Mouse (Mus musculus): ENCODE data around the gene Tfec. TPM values are rescaled to one million over a fixed set of nuclear protein-coding genes. Genes with fewer than 3 reads are reported as not detected.
A peak's percentile ranks its signal among the peaks of the same experiment; 100 is the strongest.

Gene Tfec
- polyA plus RNA-seq (2015; fragmentation: Nextera tagmentation; extraction: Ambion mirVana) = 0.28 and 0.68 TPM in 2 replicates

DNA sequence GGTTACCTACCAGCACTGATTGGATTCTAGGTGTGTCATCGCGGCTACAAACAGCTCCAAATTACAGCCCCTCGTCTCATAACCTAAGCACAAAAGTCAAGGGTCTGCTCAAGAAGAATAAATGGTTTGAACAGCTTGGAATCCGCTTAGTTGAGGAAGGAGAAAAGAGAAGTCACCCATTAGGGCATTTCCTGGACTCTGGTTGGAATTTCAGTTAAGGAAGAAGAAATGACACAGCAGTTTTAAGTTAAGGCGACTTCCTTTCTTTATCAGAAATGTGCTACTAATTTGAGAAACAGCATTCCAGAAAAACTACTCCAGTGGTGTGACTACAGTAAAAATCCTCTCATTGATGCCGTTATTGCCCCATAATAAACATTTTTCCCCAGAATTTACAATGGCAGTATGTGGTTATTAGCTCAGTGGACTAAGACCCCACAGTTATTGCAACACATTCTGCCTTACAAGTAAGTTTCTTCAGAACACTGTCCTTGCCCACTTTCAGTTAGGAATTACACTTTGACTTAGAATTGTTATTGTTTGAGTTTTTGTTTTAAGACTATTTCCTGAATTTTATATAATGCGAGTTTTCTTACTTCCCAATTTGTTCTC is at the start of gene Tfec:
Gene Tfec, minus strand, starts transcription at position 191 of the 612 bp plus-strand sequence.
- Histone ChIP-seq H3K4me1 (no peaks in the 10 kb centered on the region), H3K4me2 (replicated peaks) (no peak within 1 kb of the TSS), H3K9me3 (no peaks in the 10 kb centered on the region), H3K27me3 (no peaks in the 10 kb centered on the region), H3K9ac (replicated peaks) (no peak within 1 kb of the TSS), H3K4me3 (no peak within 1 kb of the TSS), H3K36me3 (no peaks in the 10 kb centered on the region), H3K27ac (replicated peaks) (no peak within 1 kb of the TSS)
- ATAC-seq (replicated peaks) = no peak
- WGBS = 89% methylated on average over 7 of the region's 7 CpGs

DNA sequence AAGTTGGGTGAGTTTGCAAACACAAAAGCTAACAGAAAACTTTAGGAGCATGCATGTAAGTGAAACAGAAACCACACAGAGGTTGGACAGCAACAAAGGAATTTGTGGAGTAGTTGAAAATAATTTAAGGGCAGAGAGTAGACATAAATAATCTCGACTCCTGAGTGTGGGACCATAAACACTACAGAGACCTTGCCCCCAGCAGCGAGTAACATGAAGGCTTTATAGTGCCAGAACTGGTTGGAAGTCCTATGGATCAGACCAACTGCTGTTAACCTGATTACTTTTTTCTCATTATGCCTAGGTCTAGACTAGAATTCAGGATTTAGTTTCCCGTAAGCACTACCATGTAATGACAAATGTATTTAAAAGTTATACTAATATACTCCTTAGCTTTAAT is 49.6 kb upstream of the Tfec start:
- 70% methylated on average over 3 of the region's 3 CpGs for WGBS
- Histone ChIP-seq H3K9me3 (no peaks in the 10 kb centered on the region), H3K27ac (replicated peaks) (no peak overlapping the region), H3K4me3 (no peak overlapping the region), H3K4me2 (replicated peaks) (no peak overlapping the region), H3K4me1 (no peaks in the 10 kb centered on the region), H3K9ac (replicated peaks) (no peak overlapping the region), H3K36me3 (no peaks in the 10 kb centered on the region), H3K27me3 (no peaks in the 10 kb centered on the region)
- ATAC-seq (replicated peaks) = no peak

DNA sequence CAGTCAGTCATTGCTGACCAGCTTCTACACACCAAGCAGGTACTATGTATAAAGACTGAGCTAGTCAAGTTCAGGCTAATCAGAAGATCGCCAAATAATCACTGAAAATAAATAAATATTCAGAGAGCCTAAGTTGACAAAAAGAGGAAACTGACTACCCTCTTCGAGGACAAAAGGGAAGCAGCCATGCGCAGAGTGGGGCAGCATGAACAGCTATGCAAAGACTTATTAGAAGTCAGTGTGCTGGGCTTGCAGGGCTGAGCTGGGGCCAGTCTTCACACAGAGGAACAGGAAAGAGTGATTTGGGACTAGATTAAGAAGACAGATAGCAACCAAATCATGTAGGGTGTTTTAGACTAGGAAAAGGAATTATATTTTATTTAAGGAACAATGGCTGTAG is 45.3 kb upstream of the Tfec start:
- H3K9ac ChIP-seq (replicated peaks) = no peak overlapping the region
- H3K4me1 ChIP-seq = no peaks in the 10 kb centered on the region
- WGBS = 82% methylated on average over 3 of the region's 3 CpGs
- no peaks in the 10 kb centered on the region for H3K9me3 ChIP-seq
- no peak for ATAC-seq (replicated peaks)
- no peak overlapping the region for H3K27ac ChIP-seq (replicated peaks)
- no peaks in the 10 kb centered on the region for H3K27me3 ChIP-seq
- no peaks in the 10 kb centered on the region for H3K36me3 ChIP-seq
- H3K4me3 ChIP-seq = no peak overlapping the region
- H3K4me2 ChIP-seq (replicated peaks) = no peak overlapping the region

DNA sequence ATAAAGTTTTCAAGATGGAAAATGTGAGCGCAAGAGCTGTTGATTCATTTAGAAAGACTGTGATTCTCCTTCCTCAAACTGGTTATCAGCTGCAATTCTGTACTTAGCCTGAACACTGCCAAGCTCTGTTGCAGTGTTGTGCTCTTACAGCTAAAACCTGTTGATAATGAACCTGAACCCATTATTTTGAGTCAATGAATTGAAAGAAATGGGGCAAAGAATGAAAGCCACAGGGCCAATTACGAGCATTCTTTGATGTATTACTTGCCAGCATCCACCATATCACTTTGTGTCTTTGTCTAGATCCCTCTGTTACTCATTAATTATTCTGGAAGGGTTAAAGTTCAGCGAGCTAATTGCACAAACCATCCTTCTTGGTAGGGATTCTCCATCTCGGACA is 44.2 kb upstream of the Tfec start:
- no peaks in the 10 kb centered on the region for H3K4me1 ChIP-seq
- no peak overlapping the region for H3K4me3 ChIP-seq
- no peak overlapping the region for H3K9ac ChIP-seq (replicated peaks)
- H3K4me2 ChIP-seq (replicated peaks) = no peak overlapping the region
- no peaks in the 10 kb centered on the region for H3K36me3 ChIP-seq
- H3K9me3 ChIP-seq = no peaks in the 10 kb centered on the region
- peak; percentile 43; the same call in 1 of the 2 replicates for ATAC-seq (replicated peaks)
- no peak overlapping the region for H3K27ac ChIP-seq (replicated peaks)
- H3K27me3 ChIP-seq = no peaks in the 10 kb centered on the region
- WGBS = 23% methylated on average over 4 of the region's 4 CpGs

DNA sequence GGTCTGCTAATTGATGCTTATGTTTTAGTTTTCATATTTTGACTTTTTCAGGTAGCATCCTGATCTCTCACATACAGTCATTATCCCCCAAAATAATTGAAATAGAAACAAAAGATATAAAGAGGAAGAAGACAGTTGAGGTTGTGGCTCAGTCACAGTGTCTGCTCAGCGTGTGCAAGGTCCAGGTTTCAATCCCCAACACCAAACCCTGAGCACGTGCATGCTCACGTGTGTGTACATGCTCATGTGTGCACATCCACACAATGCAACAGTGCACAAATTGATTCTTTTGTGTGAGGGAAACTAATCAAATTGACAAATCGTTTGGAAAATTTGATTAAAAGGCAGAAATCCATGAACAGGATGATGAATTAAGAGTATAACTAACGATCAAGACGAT is 32.8 kb upstream of the Tfec start:
- H3K36me3 ChIP-seq = no peaks in the 10 kb centered on the region
- no peak overlapping the region for H3K4me2 ChIP-seq (replicated peaks)
- WGBS = 69% methylated on average over 6 of the region's 6 CpGs
- H3K9me3 ChIP-seq = no peaks in the 10 kb centered on the region
- no peaks in the 10 kb centered on the region for H3K4me1 ChIP-seq
- no peak overlapping the region for H3K4me3 ChIP-seq
- no peaks in the 10 kb centered on the region for H3K27me3 ChIP-seq
- no peak overlapping the region for H3K27ac ChIP-seq (replicated peaks)
- ATAC-seq (replicated peaks) = no peak
- H3K9ac ChIP-seq (replicated peaks) = no peak overlapping the region

DNA sequence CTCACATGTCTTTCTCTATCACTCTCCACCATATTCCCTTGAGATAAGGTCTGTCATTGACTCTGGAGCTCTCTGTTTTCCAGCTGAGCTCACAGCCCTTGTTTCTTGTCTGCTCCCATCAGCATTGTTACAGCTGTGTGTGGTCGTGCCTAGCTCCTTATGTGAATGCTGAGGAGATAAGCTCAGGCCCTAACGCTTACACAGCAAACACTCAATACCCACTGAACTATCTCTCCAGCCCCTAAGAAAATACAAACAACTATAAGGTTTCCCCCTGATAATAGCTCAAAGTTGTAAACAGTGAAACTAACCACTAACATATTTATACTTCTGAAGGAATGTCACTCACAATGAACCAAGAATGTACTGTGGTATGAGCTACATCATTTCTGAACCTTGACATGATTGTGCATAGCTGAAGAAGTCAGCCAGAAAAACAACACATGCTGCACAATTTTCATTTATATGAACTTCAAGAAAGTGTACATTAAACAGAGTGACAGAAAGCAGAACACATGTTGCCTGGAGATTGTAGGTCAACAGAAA is 21.9 kb upstream of the Tfec start:
- WGBS = 66% methylated on average over 2 of the region's 2 CpGs
- no peaks in the 10 kb centered on the region for H3K27me3 ChIP-seq
- no peak overlapping the region for H3K9ac ChIP-seq (replicated peaks)
- no peaks in the 10 kb centered on the region for H3K9me3 ChIP-seq
- H3K4me3 ChIP-seq = no peak overlapping the region
- H3K36me3 ChIP-seq = no peaks in the 10 kb centered on the region
- H3K27ac ChIP-seq (replicated peaks) = no peak overlapping the region
- no peaks in the 10 kb centered on the region for H3K4me1 ChIP-seq
- no peak for ATAC-seq (replicated peaks)
- H3K4me2 ChIP-seq (replicated peaks) = no peak overlapping the region

DNA sequence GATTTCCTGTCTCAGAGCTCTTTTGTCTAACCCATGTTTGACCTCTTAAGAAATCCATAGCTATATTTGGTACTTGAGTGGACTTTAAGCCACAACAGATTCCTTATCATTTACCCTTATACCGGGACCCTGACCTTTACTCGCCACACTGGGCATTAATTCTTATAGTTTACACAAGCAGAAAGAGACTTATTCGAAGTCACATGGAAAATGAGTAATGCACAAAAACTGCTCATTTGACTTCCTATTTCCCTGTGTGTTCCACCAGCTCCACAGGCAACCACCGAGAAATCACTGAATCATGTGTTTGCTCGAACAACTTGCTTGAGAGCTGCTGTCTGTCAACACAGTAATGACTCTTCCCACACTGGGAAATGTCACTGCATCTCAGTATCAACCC is 6.4 kb downstream of the Tfec start:
- 88% methylated on average over 5 of the region's 5 CpGs for WGBS
- no peaks in the 10 kb centered on the region for H3K36me3 ChIP-seq
- no peaks in the 10 kb centered on the region for H3K27me3 ChIP-seq
- no peak overlapping the region for H3K27ac ChIP-seq (replicated peaks)
- H3K4me2 ChIP-seq (replicated peaks) = no peak overlapping the region
- H3K9ac ChIP-seq (replicated peaks) = no peak overlapping the region
- no peak overlapping the region for H3K4me3 ChIP-seq
- no peaks in the 10 kb centered on the region for H3K4me1 ChIP-seq
- no peak for ATAC-seq (replicated peaks)
- no peaks in the 10 kb centered on the region for H3K9me3 ChIP-seq

DNA sequence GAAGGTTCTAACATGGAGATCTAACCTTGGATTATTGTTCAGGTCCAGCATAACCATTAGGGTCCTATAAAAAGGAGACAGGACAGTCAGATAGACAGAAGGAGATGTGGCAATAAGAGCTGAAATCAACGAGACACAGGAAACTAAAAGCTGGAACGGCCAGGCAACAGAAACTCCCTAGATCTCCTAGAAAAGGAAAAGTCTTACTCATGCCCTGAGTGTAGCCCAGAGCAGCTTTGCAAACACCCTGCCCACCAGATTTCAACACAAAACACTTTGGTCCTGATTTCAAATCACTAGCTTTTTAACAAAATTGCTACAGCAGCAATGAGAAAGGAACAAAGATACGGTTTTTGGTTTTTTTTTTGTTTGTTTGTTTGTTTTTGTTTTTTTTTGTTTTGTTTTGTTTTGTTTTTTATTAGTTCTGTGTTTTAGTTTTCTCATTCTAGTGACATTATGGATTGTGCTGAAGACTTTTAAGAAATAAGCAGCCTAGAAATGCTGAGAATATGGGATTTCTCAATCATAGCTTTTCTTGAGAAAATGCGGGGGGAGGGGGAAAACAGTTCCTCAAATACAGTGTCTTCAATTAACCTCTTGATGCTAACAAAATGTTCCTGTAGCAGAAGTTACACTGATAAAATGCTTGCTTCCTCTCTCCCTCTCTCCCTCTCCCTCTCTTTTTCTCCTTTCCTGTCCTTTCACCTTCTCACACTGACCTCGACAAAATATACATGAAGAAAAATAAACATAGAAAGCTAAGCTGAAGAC is 14.5 kb downstream of the Tfec start:
- Histone ChIP-seq H3K4me3 (no peak overlapping the region), H3K27ac (replicated peaks) (no peak overlapping the region), H3K4me2 (replicated peaks) (no peak overlapping the region), H3K27me3 (no peaks in the 10 kb centered on the region), H3K36me3 (no peaks in the 10 kb centered on the region), H3K9me3 (no peaks in the 10 kb centered on the region), H3K9ac (replicated peaks) (no peak overlapping the region), H3K4me1 (no peaks in the 10 kb centered on the region)
- no peak for ATAC-seq (replicated peaks)
- WGBS = 84% methylated on average over 5 of the region's 5 CpGs

DNA sequence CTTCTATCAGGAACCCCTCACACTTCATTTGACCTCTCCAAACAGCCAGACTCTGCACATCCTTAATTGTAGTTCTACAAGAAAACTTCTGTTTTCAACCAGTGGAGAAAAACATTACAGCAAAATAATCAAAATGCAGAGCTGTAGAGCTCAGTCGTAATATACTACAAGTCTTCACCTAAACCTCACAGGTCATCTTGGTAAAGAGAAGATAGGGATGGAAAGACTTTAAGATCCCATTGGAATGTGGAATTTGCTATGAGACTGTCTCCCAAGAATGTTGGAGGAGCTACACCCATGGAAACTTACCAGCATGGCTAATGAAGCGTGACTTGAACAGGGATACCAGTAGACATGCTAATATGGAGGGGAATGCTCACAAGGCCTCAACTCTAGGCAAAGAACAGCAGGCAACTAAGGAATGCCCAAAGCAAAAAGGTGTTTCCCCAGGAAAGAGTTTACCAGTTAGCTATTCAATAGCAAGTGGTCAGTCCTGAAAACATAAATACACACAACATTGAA is 24.2 kb downstream of the Tfec start:
- Histone ChIP-seq H3K27me3 (no peaks in the 10 kb centered on the region), H3K36me3 (no peaks in the 10 kb centered on the region), H3K4me3 (no peak overlapping the region), H3K27ac (replicated peaks) (no peak overlapping the region), H3K9me3 (no peaks in the 10 kb centered on the region), H3K9ac (replicated peaks) (no peak overlapping the region), H3K4me1 (no peaks in the 10 kb centered on the region), H3K4me2 (replicated peaks) (no peak overlapping the region)
- 93% methylated on average over 2 of the region's 2 CpGs for WGBS
- no peak for ATAC-seq (replicated peaks)

DNA sequence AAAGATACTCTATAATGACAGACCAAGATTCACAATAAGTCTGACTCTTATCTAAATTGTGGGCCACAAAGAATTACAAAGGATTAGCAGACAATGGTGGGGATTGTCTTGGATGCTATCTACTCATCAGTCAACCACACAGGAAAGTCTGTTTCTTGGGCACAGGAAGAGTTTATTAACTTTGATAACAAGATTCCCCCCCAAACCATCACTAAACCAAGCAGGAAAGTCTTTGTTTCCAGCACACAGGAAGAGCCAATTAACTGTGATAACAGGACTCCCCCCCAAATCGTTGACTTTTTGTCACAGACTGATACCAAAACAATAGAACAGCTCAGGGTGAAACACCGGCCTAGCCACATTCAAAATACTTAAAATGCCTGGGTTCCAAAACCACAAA is 28.2 kb downstream of the Tfec start:
- H3K27ac ChIP-seq (replicated peaks) = no peak overlapping the region
- no peaks in the 10 kb centered on the region for H3K9me3 ChIP-seq
- H3K4me2 ChIP-seq (replicated peaks) = no peak overlapping the region
- H3K36me3 ChIP-seq = no peaks in the 10 kb centered on the region
- no peak for ATAC-seq (replicated peaks)
- no peaks in the 10 kb centered on the region for H3K4me1 ChIP-seq
- 54% methylated on average over 2 of the region's 2 CpGs for WGBS
- H3K27me3 ChIP-seq = no peaks in the 10 kb centered on the region
- H3K4me3 ChIP-seq = no peak overlapping the region
- no peak overlapping the region for H3K9ac ChIP-seq (replicated peaks)

DNA sequence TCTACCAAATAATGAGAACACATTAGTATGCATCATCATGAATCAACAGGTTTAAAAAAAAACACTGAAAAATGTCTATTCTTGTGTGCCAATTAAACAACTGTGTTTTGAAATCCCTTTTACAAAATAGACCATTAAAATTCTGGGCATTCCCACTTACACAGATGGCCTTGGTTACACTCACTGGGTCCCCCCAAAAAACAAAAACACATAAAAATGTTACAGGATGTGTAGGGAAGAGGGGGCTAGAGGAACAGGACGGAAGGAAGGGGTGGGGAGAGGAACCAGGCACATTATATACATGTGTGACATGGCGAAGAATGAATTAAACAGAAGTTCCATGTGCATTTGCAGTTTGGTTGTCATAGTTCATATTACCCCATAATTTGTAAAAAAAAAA is 29.9 kb downstream of the Tfec start:
- Histone ChIP-seq H3K9ac (replicated peaks) (no peak overlapping the region), H3K36me3 (no peaks in the 10 kb centered on the region), H3K27ac (replicated peaks) (no peak overlapping the region), H3K4me3 (no peak overlapping the region), H3K27me3 (no peaks in the 10 kb centered on the region), H3K9me3 (no peaks in the 10 kb centered on the region), H3K4me2 (replicated peaks) (no peak overlapping the region), H3K4me1 (no peaks in the 10 kb centered on the region)
- 52% methylated on average over 2 of the region's 2 CpGs for WGBS
- peak; percentile 83 for ATAC-seq (replicated peaks)

DNA sequence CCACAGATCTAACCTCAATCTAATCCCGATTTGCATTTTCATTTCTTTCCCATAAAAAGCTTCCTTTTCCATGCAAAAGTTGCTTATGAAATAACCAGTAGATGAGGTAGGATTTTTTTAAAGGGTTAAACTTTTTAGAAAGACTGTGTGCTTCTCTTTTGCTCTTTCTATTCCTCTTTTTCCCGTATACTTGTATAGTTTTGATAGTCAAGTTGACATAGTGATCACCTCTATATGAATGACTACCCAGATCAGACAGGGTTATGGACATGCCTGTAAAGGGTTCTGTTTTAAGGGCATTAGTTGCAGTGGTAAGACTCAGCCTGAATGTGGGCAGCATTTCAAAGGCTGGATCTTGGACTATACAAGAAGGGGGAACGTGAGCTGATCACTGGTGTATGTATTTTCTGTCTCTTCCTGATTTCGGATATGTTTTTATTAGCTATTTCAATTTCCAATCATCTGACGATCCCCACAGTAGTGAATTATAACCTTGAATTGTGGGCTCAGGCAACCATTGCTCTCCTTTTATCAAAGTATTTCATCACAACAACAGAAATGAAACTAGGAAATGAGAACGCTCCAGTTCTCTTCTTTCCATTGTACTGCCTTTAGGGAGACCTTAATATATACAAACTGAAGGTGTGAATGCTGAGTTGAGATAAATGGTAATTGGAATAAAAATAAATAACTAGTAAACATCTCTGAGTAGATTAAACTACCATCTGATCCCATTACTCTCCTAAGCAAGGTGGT is 35.3 kb downstream of the Tfec start:
- H3K4me1 ChIP-seq = no peaks in the 10 kb centered on the region
- 93% methylated on average over 6 of the region's 6 CpGs for WGBS
- H3K27me3 ChIP-seq = no peaks in the 10 kb centered on the region
- H3K4me2 ChIP-seq (replicated peaks) = no peak overlapping the region
- H3K36me3 ChIP-seq = no peaks in the 10 kb centered on the region
- no peak overlapping the region for H3K4me3 ChIP-seq
- H3K27ac ChIP-seq (replicated peaks) = no peak overlapping the region
- ATAC-seq (replicated peaks) = no peak
- H3K9ac ChIP-seq (replicated peaks) = no peak overlapping the region
- no peaks in the 10 kb centered on the region for H3K9me3 ChIP-seq

Measured in forebrain, embryonic 15.5 days (tissue).